Mouse (Mus musculus): ENCODE measurements around the gene Ppp1r8. TPM values are rescaled to one million over a fixed set of nuclear protein-coding genes. Genes with fewer than 3 reads are reported as not detected.
"Not testable (repeated sequence)": the region's sequence is repeated elsewhere in the genome, so short reads cannot be mapped to it uniquely, and the experiment has no call there.

Gene Ppp1r8
- polyA plus RNA-seq, 1 experiment from 2014 or later = 60.4 TPM

GRCm38 (mm10) chr4:132795171-132795570, 47.8 kb downstream of the Ppp1r8 start:
- Histone ChIP-seq H3K36me3 (ENCODE audit: insufficient read depth) (no peaks in the 10 kb centered on the region), H3K9ac (no peak overlapping the region), H3K4me3 (ENCODE audit: low read depth, low read length) (no peak overlapping the region), H3K4me1 (ENCODE audit: insufficient read depth) (0 out of 2 replicates have a peak, but pooled peaks cover 5% of the 10 kb centered on the region), H3K27me3 (ENCODE audit: insufficient read depth, low read length) (peaks cover 15% of the 10 kb centered on the region; the same call in 1 of the 2 replicates), H3K27ac (ENCODE audit: low read depth) (no peak overlapping the region), H3K9me3 (ENCODE audit: low read depth, low read length) (no peaks in the 10 kb centered on the region), H3K4me2 (no peak overlapping the region)
- ATAC-seq (ENCODE audit: insufficient read depth) (no peak), DNase-seq (no peak)
- WGBS = 51% methylated on average over 7 of the region's 7 CpGs
- no peak for TF ChIP-seq CTCF (IDR thresholded peaks at IDR 0.05; ENCODE audit: low read depth)

GRCm38 (mm10) chr4:132794760-132795159, 48.2 kb downstream of the Ppp1r8 start:
- H3K9me3 ChIP-seq (ENCODE audit: low read depth, low read length) = no peaks in the 10 kb centered on the region
- 0 out of 2 replicates have a peak, but pooled peaks cover 5% of the 10 kb centered on the region for H3K4me1 ChIP-seq (ENCODE audit: insufficient read depth)
- 60% methylated on average over 8 of the region's 8 CpGs for WGBS
- H3K4me3 ChIP-seq (ENCODE audit: low read depth, low read length) = no peak overlapping the region
- H3K36me3 ChIP-seq (ENCODE audit: insufficient read depth) = no peaks in the 10 kb centered on the region
- H3K4me2 ChIP-seq = no peak overlapping the region
- no peak for TF ChIP-seq CTCF (IDR thresholded peaks at IDR 0.05; ENCODE audit: low read depth)
- H3K9ac ChIP-seq = no peak overlapping the region
- H3K27me3 ChIP-seq (ENCODE audit: insufficient read depth, low read length) = peaks cover 15% of the 10 kb centered on the region; the same call in 1 of the 2 replicates
- ATAC-seq (ENCODE audit: insufficient read depth) (no peak), DNase-seq (no peak)
- no peak overlapping the region for H3K27ac ChIP-seq (ENCODE audit: low read depth)

- no peak overlapping the region for H3K4me3 ChIP-seq (ENCODE audit: low read depth, low read length)
- H3K27ac ChIP-seq (ENCODE audit: low read depth) = no peak overlapping the region
- ATAC-seq (ENCODE audit: insufficient read depth) = no peak
- no peaks in the 10 kb centered on the region for H3K9me3 ChIP-seq (ENCODE audit: low read depth, low read length)
- TF ChIP-seq CTCF (IDR thresholded peaks at IDR 0.05; ENCODE audit: low read depth) = no peak
- 49% methylated on average over 9 of the region's 9 CpGs for WGBS
- H3K36me3 ChIP-seq (ENCODE audit: insufficient read depth) = no peaks in the 10 kb centered on the region
- H3K4me1 ChIP-seq (ENCODE audit: insufficient read depth) = 0 out of 2 replicates have a peak, but pooled peaks cover 5% of the 10 kb centered on the region
- no peak for DNase-seq
- peaks cover 15% of the 10 kb centered on the region; the same call in 1 of the 2 replicates for H3K27me3 ChIP-seq (ENCODE audit: insufficient read depth, low read length)
- H3K9ac ChIP-seq = no peak overlapping the region
- H3K4me2 ChIP-seq = no peak overlapping the region
Observed at GRCm38 (mm10) chr4:132794028-132794427, 48.9 kb downstream of the Ppp1r8 start.

- not testable (repeated sequence) for H3K9me3 ChIP-seq (ENCODE audit: low read depth, low read length); DNase-seq; H3K4me2 ChIP-seq; H3K27ac ChIP-seq (ENCODE audit: low read depth); ATAC-seq (ENCODE audit: insufficient read depth); H3K36me3 ChIP-seq (ENCODE audit: insufficient read depth); H3K4me1 ChIP-seq (ENCODE audit: insufficient read depth); H3K9ac ChIP-seq; H3K4me3 ChIP-seq (ENCODE audit: low read depth, low read length)
- peaks cover 15% of the 10 kb centered on the region; the same call in 1 of the 2 replicates for H3K27me3 ChIP-seq (ENCODE audit: insufficient read depth, low read length)
- WGBS = 75% methylated on average over 8 of the region's 9 CpGs
Observed at GRCm38 (mm10) chr4:132793322-132794004, 49.5 kb downstream of the Ppp1r8 start.

GRCm38 (mm10) chr4:132789731-132790130, 53.2 kb downstream of the Ppp1r8 start:
- H3K4me2 ChIP-seq = no peak overlapping the region
- peaks cover 6% of the 10 kb centered on the region; the same call in 1 of the 2 replicates for H3K27me3 ChIP-seq (ENCODE audit: insufficient read depth, low read length)
- H3K9ac ChIP-seq = no peak overlapping the region
- H3K36me3 ChIP-seq (ENCODE audit: insufficient read depth) = no peaks in the 10 kb centered on the region
- ATAC-seq (ENCODE audit: insufficient read depth) = no peak
- no peaks in the 10 kb centered on the region for H3K9me3 ChIP-seq (ENCODE audit: low read depth, low read length)
- no peak for DNase-seq
- no peak overlapping the region for H3K4me3 ChIP-seq (ENCODE audit: low read depth, low read length)
- TF ChIP-seq CTCF (IDR thresholded peaks at IDR 0.05; ENCODE audit: low read depth) = no peak
- WGBS = 80% methylated on average over 8 of the region's 8 CpGs
- no peak overlapping the region for H3K27ac ChIP-seq (ENCODE audit: low read depth)
- no peaks in the 10 kb centered on the region for H3K4me1 ChIP-seq (ENCODE audit: insufficient read depth)

- Histone ChIP-seq H3K9ac (no peak overlapping the region), H3K27ac (ENCODE audit: low read depth) (no peak overlapping the region), H3K4me3 (ENCODE audit: low read depth, low read length) (no peak overlapping the region), H3K4me2 (no peak overlapping the region), H3K4me1 (ENCODE audit: insufficient read depth) (no peaks in the 10 kb centered on the region), H3K9me3 (ENCODE audit: low read depth, low read length) (no peaks in the 10 kb centered on the region), H3K36me3 (ENCODE audit: insufficient read depth) (no peaks in the 10 kb centered on the region), H3K27me3 (ENCODE audit: insufficient read depth, low read length) (no peaks in the 10 kb centered on the region)
- ATAC-seq (ENCODE audit: insufficient read depth) (no peak), DNase-seq (no peak)
- WGBS = 87% methylated on average over 13 of the region's 13 CpGs
- TF ChIP-seq CTCF (IDR thresholded peaks at IDR 0.05; ENCODE audit: low read depth) = no peak
Observed at GRCm38 (mm10) chr4:132785228-132785627, 57.7 kb downstream of the Ppp1r8 start.

- Histone ChIP-seq H3K36me3 (ENCODE audit: insufficient read depth) (peaks cover 11% of the 10 kb centered on the region), H3K27ac (ENCODE audit: low read depth) (no peak overlapping the region), H3K9me3 (ENCODE audit: low read depth, low read length) (no peaks in the 10 kb centered on the region), H3K9ac (no peak overlapping the region), H3K4me3 (ENCODE audit: low read depth, low read length) (no peak overlapping the region), H3K4me2 (no peak overlapping the region), H3K27me3 (ENCODE audit: insufficient read depth, low read length) (no peaks in the 10 kb centered on the region), H3K4me1 (ENCODE audit: insufficient read depth) (no peaks in the 10 kb centered on the region)
- no peak for DNase-seq
- TF ChIP-seq CTCF (IDR thresholded peaks at IDR 0.05; ENCODE audit: low read depth) = no peak
- ATAC-seq (ENCODE audit: insufficient read depth) = no peak
- WGBS = 77% methylated on average over 2 of the region's 2 CpGs
Observed at GRCm38 (mm10) chr4:132783732-132784131, 59.2 kb downstream of the Ppp1r8 start.

All from lung, embryonic 14.5 days (tissue).